Mouse (Mus musculus) neural tube, embryonic 12.5 days (tissue): ENCODE data around the gene Adamts2. TPM values are rescaled to one million over a fixed set of nuclear protein-coding genes. Genes with fewer than 3 reads are reported as not detected.
A peak's percentile ranks its signal among the peaks of the same experiment; 100 is the strongest.

Experiments used
- ATAC-seq: fragments of 200-750 bp; cut with Nextera tagmentation; 2 replicates; pipeline ENCODE4 v1.8.0; 2017; ENCODE audit warnings: low read depth, mild to moderate bottlenecking, moderate TSS enrichment, moderate library complexity; ENCODE audit not compliant: low FRiP score
- H3K27ac ChIP-seq: fragments of 300-500 bp; sonication (generic); 2 replicates; pipeline ENCODE4 v1.5.1; 2016
- H3K27me3 ChIP-seq: fragments of 300-500 bp; sonication (generic); replicated peaks from 2 replicates; pipeline ENCODE4 v1.6.1; 2016; ENCODE audit warnings: mild to moderate bottlenecking
- H3K36me3 ChIP-seq: fragments of 300-500 bp; sonication (generic); 2 replicates; pipeline ENCODE4 v1.6.1; 2016; ENCODE audit warnings: mild to moderate bottlenecking
- H3K4me1 ChIP-seq: fragments of 300-500 bp; sonication (generic); 2 replicates; pipeline ENCODE4 v1.6.1; 2016
- H3K4me2 ChIP-seq: fragments of 300-500 bp; sonication (generic); replicated peaks from 2 replicates; pipeline ENCODE4 v1.6.1; 2016; ENCODE audit warnings: mild to moderate bottlenecking
- H3K4me3 ChIP-seq: fragments of 300-500 bp; sonication (generic); 2 replicates; pipeline ENCODE4 v1.5.1; 2016
- H3K9ac ChIP-seq: fragments of 300-500 bp; sonication (generic); 2 replicates; pipeline ENCODE4 v1.6.1; 2016; ENCODE audit warnings: mild to moderate bottlenecking
- H3K9me3 ChIP-seq: fragments of 300-500 bp; sonication (generic); 2 replicates; pipeline ENCODE4 v1.6.1; 2016; ENCODE audit warnings: mild to moderate bottlenecking
- WGBS: fragments of 180-500 bp; shearing (Covaris S2); methylation state at CpG from one replicate; pipeline ENCODE4 v1.1.7; 2016; 5-methylcytosine and 5-hydroxymethylcytosine counted together
- polyA plus RNA-seq: library from polyadenylated mRNA; unstranded; fragments of >200 nt; fragmentation: Nextera tagmentation; extraction: Ambion mirVana; gene quantifications from 2 replicates; pipeline ENCODE4 v1.2.1, GENCODE M21; 2016

Adamts2 gene
- polyA plus RNA-seq, 1 experiment from 2014 or later: 3.3 TPM

DNA sequence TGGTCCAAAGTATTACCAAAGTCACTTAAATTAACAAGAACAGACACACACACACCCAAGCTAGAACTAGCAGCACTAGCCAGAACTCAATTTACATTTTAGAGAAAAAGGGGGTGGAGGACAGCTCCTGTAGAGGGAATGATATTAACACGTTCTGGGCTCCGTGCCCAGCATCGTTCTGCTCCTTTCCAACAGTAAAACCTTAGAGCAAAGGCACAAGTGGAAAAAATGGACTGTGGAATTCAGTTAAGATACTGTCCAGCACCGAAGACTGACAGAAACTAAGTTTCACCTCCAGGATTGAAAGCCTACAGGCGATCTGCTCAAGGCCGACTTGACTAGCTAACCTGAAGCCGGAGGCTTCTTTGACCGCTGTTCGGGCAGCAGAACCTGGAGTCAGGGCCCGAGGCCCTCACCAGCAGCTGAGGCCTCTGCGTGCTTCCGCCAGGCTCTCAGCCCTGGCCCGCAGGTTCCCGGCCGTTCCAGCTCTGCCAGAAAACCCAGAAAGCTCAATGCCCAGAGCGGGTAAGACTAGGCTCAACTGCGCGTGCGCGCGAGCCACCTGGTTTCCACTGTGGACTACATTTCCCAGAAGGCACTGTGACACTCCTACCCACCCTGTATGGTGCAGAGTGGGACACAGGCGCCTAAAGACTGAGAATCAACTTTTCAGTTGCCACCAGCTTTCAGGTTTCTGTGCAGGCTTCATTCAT lies 239.3 kb downstream of the Adamts2 start, which contains the start of gene Zfp879:
Gene Zfp879, minus strand, starts transcription at position 530 of the 713 bp plus-strand sequence.
- Histone ChIP-seq H3K27me3 (no peaks in the 10 kb centered on the region; the same call in 1 of the 2 replicates), H3K9ac (peak within 1 kb of the TSS; percentile 57), H3K27ac (no peak within 1 kb of the TSS), H3K4me2 (peak within 1 kb of the TSS; percentile 67), H3K36me3 (no peaks in the 10 kb centered on the region), H3K9me3 (no peaks in the 10 kb centered on the region), H3K4me1 (no peaks in the 10 kb centered on the region), H3K4me3 (peak within 1 kb of the TSS; percentile 43)
- WGBS: 24% methylated on average over 22 of the region's 22 CpGs
- ATAC-seq: peak; percentile 95

DNA sequence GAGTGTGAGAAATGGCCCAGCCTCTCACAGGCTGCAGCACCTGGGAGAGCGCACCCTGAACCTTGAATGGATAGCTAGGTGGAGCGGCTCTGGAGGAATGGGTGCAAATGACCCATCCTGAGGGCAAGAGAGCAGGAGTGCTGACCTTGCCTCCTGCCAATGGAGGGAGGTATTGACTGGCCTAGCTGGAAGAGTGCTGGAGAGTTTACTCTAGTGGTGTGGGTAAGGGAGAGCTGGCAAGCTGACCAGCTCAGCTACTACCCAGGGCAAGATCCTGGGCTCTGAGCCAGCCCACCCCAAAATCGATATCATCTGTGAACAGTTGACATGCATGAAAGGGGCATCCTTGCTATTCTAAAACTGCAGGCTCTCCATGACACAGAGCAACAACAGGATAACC lies 244.1 kb downstream of the Adamts2 start:
- Histone ChIP-seq H3K36me3 (no peaks in the 10 kb centered on the region), H3K9ac (no peak overlapping the region), H3K9me3 (no peaks in the 10 kb centered on the region), H3K4me3 (no peak overlapping the region), H3K4me1 (peaks cover 8% of the 10 kb centered on the region), H3K27me3 (peaks cover 32% of the 10 kb centered on the region), H3K27ac (no peak overlapping the region), H3K4me2 (no peak overlapping the region)
- 92% methylated on average over 3 of the region's 3 CpGs for WGBS
- no peak for ATAC-seq

DNA sequence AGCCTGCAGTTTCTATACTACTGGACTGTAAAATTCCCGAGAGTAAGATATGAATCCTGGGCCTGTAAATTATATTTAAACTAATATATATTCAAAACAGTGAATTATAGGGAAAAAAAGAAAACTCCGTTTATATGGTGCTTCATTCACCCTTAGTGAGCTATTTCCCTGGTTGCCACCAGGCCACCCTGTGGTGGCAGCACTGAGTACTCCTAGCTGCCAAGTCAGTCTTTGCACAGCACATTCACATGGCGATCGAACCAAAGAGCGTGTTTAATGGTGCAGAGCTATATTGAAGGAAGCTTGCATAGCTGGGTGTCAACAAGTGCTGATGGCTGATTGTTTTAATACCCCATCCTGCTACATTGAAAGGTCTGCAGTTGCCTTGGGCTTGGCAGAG lies 245.2 kb downstream of the Adamts2 start:
- WGBS: 71% methylated on average over 5 of the region's 5 CpGs
- no peak for ATAC-seq
- Histone ChIP-seq H3K4me1 (peaks cover 13% of the 10 kb centered on the region), H3K36me3 (no peaks in the 10 kb centered on the region), H3K27me3 (peaks cover 43% of the 10 kb centered on the region), H3K9ac (no peak overlapping the region), H3K27ac (no peak overlapping the region), H3K9me3 (no peaks in the 10 kb centered on the region), H3K4me3 (no peak overlapping the region), H3K4me2 (no peak overlapping the region)

DNA sequence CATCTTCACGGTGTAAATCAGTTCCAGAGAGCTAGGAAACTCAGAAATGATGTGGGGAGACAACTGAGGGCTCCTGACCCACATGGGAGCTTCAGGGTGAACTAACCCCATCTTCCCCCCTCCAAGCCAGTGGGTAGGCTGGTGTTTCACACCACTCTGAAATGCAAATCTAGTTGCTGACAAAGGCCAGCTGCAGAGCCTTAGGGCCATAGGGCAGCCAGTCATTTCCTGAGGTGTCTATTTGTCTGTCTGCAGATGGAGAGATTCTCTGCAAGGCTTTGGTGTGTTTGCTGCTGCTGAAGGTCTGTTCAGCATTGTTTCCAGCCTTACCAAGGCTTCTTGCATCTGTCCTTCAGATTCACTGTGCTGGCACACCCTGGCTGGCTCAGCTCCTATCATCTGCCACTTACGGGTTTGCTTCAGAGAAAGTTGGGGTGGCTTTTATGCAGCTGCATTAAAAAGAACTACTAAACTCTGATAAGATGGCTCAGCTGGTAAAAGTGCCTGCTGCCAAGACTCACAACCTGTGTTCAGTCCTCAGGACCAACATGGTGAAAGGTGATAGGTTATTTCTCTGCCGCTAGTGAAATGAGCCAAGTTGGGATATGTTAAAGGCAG lies 246.7 kb downstream of the Adamts2 start:
- Histone ChIP-seq H3K27ac (no peak overlapping the region), H3K36me3 (no peaks in the 10 kb centered on the region), H3K4me2 (no peak overlapping the region), H3K27me3 (peaks cover 57% of the 10 kb centered on the region), H3K4me1 (peaks cover 13% of the 10 kb centered on the region), H3K9me3 (no peaks in the 10 kb centered on the region), H3K9ac (no peak overlapping the region), H3K4me3 (no peak overlapping the region)
- WGBS: 33% methylated on average over 3 of the region's 3 CpGs
- ATAC-seq: no peak

DNA sequence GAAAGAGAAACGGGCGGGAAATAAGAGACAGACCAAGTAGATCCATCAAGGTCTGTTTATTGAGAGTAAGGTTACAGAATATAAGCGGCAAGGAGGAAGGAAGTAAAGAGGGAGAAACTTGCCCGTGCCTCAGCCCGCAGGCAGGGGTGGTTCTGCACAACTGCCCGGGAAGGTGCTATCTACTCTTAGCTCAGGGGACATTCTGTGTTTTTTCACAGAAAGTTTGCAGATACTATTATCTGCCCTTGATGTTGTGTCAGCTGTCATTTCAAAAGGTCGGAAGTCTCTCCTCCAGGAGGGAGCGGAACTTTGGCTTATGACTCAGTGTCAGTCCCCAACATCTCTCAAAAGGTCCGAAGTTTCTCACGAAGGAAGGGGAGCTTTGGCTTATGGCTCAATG lies 247.4 kb downstream of the Adamts2 start:
- Histone ChIP-seq H3K27ac (no peak overlapping the region), H3K27me3 (peaks cover 58% of the 10 kb centered on the region), H3K4me2 (no peak overlapping the region), H3K4me3 (no peak overlapping the region), H3K9me3 (no peaks in the 10 kb centered on the region), H3K36me3 (no peaks in the 10 kb centered on the region), H3K4me1 (peaks cover 13% of the 10 kb centered on the region), H3K9ac (no peak overlapping the region)
- ATAC-seq: no peak
- 2% methylated on average over 10 of the region's 10 CpGs for WGBS

DNA sequence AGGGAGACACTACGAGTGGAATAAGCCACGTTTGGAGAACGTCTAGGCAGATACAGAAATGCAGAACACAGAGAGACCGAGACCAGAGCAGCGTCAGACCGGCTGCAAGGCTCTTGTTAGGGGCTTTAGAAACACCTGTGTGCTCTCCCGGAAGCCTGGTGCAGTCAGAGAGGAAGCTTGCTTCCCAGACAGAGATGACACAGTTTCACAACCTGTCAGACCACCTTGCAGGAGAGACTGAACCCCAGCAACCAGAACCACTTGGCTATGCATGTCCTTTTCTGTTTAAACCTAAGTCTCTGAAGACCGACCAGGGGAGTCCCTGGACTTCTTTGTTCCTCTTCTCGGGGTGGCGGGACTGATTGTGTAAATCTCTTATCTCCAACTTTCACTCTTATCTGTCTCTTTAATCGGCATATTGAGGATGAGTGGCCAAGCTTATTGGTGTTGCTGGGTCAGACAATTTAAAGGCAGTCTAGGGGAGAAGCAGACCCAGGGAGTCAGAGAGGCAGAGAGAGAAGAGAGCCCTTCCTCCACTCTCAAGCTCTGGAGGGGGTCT lies 248.4 kb downstream of the Adamts2 start, which contains the start of gene Grm6:
Gene Grm6, plus strand, starts transcription at position 509 of the 559 bp plus-strand sequence.
- peak within 1 kb of the TSS; percentile 44; the same call in 1 of the 2 replicates for H3K9ac ChIP-seq
- H3K4me3 ChIP-seq: peak within 1 kb of the TSS; percentile 39
- no peak for ATAC-seq
- WGBS: 3% methylated on average over 11 of the region's 11 CpGs
- peaks cover 13% of the 10 kb centered on the region for H3K4me1 ChIP-seq
- H3K9me3 ChIP-seq: no peaks in the 10 kb centered on the region
- H3K27me3 ChIP-seq: peaks cover 58% of the 10 kb centered on the region
- peak within 1 kb of the TSS; percentile 84 for H3K4me2 ChIP-seq
- no peak within 1 kb of the TSS for H3K27ac ChIP-seq
- no peaks in the 10 kb centered on the region for H3K36me3 ChIP-seq

DNA sequence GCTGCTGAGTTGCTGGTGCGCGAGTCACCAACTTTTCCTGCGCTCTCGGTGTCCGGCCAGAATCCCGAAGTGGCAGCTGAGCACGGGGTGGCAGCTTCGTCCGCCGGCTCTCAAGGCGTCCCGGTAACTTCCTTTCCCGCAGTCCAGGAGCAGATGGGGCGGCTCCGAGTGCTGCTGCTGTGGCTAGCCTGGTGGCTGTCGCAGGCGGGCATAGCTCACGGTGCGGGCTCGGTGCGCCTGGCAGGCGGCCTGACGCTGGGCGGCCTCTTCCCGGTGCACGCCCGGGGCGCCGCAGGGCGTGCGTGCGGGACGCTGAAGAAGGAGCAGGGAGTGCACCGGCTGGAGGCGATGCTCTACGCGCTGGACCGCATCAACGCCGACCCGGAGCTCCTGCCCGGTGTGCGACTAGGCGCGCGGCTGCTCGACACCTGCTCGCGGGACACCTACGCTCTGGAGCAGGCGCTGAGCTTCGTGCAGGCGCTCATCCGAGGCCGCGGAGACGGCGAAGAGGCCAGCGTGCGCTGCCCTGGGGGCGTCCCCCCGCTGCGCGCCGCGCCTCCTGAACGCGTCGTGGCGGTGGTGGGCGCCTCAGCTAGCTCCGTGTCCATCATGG lies 249.2 kb downstream of the Adamts2 start:
- no peaks in the 10 kb centered on the region for H3K36me3 ChIP-seq
- peak overlapping the region; percentile 39 for H3K4me3 ChIP-seq
- H3K4me1 ChIP-seq: peaks cover 13% of the 10 kb centered on the region
- H3K9me3 ChIP-seq: no peaks in the 10 kb centered on the region
- peak overlapping the region; percentile 44; the same call in 1 of the 2 replicates for H3K9ac ChIP-seq
- ATAC-seq: 0 out of 2 replicates have a peak, but pooled peaks have one; percentile 44
- H3K27me3 ChIP-seq: peaks cover 58% of the 10 kb centered on the region
- under 1% methylated on average over 72 of the region's 72 CpGs for WGBS
- H3K27ac ChIP-seq: no peak overlapping the region
- peak overlapping the region; percentile 84 for H3K4me2 ChIP-seq

Other genes with a start within 250 kb of the Adamts2 start
- gene Cby3, start 247.6 kb upstream of the Adamts2 start, polyA plus RNA-seq: 0.31 TPM in 1 of 2 replicates, not detected in the other
- 635 and 665 TPM in 2 replicates for gene Hnrnph1, start 225.1 kb upstream of the Adamts2 start, polyA plus RNA-seq
- 27.9 and 29.0 TPM in 2 replicates for gene Rufy1, start 171.0 kb upstream of the Adamts2 start, polyA plus RNA-seq
- 47.3 and 49.8 TPM in 2 replicates for gene Zfp354c, start 225.6 kb downstream of the Adamts2 start, polyA plus RNA-seq
- gene Zfp879, start 239.5 kb downstream of the Adamts2 start, polyA plus RNA-seq: 1.1 and 1.5 TPM in 2 replicates
- gene Grm6, start 248.6 kb downstream of the Adamts2 start, polyA plus RNA-seq: 0.08 TPM in 1 of 2 replicates, not detected in the other